Mouse (Mus musculus) adipocyte (in vitro differentiated cells): ENCODE results near the gene Slc25a22.

ENCODE experiments used
- DNase-seq: peaks from one replicate; pipeline ENCODE4 v3.0.0-alpha.2; 2016; ENCODE audit warnings: low spot score

The Slc25a22 gene

DNA sequence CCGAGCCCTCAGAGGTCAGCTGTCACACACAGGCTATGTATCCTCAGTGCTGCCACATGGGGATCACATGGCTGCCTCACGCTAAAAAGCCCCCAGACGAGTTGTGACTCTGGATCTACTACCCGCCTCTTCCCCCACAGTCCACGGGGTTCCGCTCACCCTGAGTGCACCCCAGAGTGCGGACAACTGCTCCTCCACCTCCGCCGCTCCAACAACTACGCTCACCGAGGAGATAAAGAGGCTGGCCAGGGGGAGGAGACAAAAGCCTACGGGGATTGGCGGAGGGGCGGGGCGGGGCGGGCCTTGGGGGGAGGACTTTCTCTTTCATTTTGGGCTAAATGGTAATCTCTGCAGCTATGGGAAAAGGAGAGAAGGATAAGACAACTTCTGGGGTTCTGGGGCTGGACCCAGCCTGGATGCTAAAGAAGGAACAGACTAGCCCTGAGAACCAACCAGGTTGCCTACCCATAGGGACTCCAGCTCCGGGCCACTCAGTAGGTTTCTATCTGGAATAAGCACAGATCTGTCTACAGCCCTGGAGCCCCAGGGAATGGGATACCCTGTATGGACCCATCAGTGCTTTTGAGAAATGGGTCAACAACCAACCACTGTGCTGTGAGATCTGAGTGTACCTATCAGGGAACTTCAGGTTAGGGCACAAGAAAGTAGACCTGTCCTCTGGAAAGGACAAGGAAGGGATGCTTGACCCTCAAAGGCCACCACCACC lies 2.4 kb downstream of the Slc25a22 start:
- peak; percentile 70 for DNase-seq

- no peak for DNase-seq
These were observed 3.2 kb downstream of the Slc25a22 start for GRCm38 (mm10) chr7:141434464-141434863.

DNA sequence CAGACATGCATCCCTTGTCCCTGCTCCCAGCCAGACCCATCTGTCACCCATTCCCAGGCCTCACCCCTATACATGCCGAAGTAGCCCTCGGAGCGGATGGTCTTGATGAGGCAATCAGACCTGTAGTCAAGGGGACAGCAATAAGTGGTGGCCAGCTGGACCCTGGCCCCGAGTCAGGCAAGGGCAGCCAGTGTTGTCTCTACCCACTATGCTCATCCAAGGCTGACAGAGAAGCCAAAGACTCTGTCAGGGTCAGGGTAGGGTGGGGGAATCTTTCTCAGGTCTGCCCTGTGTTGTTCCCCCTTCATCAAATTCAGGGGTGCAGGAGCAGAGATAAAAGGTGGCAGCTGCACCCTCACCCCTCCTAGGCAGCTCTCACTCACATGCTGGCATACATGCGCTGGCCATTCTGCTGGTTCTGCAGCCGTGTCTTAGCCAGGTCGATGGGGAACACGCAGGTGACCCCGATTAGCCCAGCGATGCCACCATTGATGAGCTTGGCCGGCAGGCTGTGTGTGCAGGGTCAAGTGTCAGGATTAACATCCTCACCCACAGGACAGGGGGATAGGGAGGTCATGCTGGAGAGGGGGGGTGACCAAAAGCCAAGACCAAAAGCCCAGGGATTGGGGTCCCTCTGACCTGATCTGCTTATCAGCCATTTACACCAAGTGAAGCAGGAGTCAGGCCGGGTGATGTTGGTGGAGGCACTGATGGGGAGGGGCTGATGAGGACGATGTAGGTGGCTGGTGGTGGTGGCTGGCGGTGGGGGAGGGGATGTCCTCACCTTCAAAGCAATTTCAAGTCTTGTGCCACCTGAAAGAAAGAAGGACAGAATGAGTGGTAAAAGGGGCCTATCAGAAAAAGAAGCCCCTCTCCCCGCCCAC lies 3.9 kb downstream of the Slc25a22 start:
- DNase-seq, result no peak

DNA sequence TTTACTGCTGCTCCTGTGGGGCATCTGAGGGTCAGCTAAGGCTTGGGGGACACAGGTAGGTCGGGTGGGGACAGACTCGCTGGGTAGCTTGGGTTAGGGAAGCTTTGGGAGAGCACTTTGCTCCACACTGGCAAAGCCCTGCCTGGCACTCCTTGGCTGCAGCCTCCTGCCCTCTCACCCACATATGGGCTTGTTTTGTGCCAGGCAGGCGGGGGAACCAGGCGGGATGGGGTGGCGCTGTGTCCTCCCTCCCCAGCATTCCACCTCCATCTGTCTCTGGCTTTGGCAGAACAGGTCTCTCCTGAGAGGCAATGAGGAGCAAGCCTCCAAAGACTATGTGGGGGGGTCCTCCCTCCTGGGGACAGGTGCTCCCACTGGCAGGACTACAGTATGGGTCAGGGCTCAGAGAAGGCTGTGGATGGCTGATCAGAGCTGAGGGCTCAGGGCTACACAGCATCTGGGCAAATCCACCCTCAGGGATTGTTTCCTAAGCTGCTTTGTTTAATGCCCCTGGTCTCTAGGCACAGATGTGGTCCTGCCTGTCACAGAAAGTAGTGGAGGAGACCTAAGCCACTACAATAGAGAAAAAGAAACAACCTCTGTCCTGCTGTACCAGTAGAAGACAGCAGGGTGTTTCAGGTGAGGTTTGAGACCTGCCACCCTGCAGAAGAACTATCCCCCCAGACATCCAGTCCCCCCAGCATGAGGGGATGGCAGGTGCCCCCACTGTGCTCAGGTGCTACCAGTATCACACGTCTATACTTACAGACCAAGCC lies 4.8 kb downstream of the Slc25a22 start:
- DNase-seq, result peak; percentile 73

GRCm38 (mm10) chr7:141432186-141432611 lies 5.5 kb downstream of the Slc25a22 start:
- no peak for DNase-seq

DNA sequence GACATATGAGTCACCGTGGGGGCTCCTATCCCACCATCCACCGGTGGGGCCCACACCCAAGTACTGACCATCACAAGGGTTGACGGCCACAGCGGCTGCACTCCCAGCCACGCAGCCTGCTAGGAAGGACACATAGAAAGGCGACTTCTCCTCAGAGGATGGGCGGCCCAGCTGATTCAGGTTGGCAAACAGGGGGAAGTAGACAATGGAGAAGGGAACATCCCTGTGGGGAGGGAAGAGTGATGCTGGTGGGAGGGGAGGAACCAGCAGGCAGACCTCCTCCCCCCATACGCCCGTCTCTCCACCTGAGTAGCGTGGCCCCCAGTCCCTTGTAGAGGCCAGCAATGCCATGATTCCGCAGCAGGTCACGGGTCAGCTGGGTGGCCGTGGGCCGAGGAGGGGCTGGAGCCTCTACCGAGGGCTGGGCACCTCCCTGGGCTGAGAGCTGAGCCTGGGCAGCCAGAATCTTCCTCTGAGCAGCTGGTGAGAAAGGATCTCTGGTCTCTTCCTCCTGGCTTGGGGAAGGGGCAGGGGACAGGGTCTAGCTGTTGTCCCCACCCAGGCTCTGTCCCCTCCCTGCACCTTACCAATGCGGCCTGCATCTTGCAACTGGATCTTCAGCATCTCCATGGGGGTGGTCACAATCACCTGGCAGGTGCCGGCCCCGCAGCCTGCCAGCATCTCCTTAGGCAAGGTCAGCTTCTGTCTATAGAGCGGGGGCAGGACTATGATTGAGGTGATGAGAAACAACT lies 6.1 kb downstream of the Slc25a22 start:
- DNase-seq, result no peak

DNA sequence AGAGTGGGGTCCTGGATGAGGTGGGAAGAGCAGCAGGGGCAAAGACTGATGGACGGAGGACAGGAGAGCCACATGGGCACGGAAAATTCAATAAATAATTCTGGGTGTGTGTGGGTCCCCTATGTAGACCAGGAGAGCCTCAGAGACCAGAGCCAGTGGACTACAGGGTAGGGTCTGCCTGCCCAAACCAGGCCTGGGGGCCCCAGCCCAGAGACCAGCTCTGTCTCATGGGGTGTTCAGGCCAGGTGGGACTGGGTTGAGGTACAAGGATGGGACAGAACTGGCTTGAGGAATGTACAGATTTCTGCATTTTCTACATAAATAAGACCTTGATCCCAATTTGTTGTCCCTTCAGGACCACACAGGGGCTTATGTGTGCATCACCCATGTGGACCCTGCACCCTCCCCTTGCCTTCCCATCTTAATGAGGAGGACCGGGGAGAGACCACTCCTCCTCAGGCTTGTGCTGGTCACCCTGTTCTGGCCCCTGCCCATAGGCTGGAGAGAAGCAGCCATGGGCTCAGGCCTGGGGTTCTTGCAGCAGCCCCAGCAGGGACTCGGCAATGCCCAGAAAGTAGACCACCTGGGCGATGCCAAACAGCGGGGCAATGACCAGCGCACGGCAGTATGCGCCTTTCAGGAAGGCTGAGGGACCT lies 7.0 kb downstream of the Slc25a22 start:
- no peak for DNase-seq

- DNase-seq, result no peak
These were observed 7.7 kb downstream of the Slc25a22 start for GRCm38 (mm10) chr7:141429840-141430584.

DNA sequence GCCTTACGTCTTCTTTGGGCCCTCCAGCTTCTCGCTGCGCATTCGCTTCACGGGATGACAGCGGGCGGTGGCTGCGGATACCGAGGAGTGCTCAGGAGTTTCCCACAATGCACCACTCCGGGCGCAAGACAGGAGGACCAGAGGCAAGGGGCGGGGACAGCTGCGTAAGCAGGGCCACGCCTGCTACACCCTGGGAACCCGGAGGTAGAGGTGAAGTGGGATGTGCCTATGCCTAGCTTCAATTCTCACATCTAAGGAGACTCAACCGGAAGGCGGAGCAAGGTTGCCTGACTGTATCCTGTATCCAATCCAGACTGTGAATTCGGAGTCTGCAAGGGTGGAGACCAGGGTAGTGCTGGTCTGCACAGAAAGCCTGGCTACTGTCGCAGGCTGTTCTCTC lies 8.4 kb downstream of the Slc25a22 start, which contains the start of gene Cend1:
Gene Cend1 (minus strand): TSS at position 182 of the 400 bp plus-strand sequence.
- no peak for DNase-seq

DNA sequence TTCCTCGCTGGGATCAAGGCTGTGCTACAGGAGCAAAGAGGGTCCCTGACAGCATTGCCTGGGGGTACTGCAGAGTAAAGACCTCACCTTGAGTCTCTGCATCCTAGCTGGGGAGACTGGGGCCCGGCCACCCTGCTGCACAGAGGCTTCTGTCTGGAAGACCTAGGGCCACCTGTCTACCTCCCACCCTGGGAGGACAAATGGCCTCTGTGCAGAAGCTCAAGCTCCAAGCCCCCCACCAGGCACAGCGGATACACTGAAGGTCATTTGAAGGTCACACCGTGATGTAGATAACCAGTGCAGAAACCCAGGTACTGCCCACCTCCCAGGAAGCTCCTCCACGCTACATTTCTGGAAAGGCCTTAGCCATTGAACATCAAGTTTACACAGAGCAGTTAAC lies 9.0 kb downstream of the Slc25a22 start:
- DNase-seq, result no peak

DNA sequence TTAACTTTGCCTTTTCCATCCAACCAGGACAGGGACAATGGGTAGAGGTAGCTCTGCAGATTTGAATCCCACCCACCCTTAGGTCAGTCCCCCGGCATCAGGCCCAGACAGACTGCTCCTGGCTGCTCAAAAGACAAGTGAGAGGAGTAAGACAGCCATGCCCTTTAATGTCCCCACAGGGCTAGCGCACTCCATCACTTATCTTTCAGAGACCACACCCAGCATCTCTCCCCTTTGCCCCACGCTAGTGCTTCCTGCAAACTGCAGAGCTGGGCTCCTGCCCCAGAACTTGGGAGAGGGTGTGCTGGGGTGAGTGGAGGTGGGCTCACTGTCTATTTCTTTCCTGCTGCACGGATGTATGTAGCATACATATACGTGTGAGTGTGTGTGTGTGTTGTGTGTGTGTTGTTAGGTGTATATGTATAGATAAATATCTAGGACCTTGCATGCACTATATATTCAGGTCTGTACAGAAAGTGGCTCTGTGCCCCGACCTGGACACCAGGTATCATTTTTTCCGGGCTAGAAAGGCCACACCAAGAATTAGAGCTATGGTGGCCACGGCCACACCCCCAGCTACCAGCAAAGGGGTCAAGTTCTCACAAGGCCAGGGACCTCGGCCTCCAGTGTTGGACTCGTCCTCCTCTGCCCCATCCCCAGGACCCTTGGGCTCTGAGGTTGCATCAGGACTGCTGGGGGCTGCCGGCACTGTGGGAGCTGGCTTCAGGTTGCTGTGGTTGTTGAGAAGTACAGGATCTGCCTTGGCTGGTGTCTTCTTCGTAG lies 10.6 kb downstream of the Slc25a22 start:
- no peak for DNase-seq

GRCm38 (mm10) chr7:141423811-141424210 lies 13.9 kb downstream of the Slc25a22 start:
- DNase-seq, result no peak

- no peak for DNase-seq
These were observed 17.5 kb downstream of the Slc25a22 start for GRCm38 (mm10) chr7:141420030-141420702.

DNA sequence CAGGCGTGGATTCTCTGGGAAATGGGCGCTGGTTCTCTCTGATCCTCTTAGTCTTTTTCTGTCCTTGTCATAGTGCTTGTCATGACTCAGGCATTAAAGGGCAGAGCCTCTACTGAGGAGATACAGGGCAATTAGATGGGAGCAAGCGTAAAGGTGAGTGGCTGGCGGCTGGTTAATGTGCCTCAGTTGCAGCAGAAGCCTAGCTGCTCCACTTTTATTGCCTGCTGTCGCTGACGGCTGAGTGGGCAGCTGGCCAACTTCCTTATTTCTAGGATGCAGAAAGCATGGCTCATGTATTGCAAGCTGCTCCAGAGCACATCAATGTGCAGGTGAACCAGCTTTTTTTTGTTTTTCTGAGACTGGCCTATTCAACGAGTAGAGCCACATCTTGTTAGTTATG lies 18.7 kb downstream of the Slc25a22 start:
- no peak for DNase-seq

DNA sequence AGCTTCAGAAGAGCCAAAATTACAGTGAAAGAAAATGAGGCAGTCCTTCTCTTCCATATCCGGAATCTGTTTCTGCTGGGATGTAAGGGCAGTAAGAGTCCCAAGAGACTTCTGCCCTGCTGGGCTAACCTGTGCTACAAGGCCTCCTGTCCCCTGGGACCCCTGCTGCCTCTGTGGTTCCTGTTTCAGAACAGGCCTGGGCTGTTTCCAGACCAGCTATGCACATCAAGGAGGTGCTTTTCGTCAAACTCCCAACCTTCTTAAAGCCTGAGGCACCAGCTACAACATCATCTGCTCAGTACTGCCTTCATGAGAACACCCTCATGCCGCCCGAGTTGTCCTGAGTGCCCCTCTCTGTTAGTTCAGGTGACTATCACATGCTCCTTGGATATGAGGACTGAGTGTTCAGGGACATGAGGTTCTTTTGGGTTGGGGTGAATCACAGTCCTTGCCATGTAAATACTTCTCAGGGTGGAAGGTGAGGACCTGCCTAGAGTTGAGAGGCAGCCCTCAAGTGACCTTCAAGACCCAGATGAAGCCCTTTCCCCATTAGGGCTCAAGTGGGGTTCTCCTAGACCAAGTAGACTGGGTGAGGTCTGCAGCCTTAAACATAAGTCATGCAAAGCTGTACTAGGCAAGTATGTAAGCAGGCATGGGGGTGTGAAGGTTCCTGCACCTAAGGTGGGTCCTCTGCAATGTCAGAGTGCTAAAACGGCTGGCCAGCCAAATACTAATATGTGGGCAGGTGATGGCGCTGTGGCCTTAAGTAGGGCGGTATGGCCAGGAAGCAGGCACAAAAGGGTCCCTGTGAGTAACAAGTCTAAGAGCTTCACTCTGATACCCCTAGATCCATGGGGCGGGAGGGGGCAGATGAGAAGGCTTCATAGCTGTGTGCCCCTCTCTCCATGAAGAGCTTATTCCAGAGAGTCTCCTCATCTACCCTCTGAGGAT lies 19.7 kb downstream of the Slc25a22 start:
- DNase-seq, result no peak

- DNase-seq, result no peak
These were observed 21.4 kb downstream of the Slc25a22 start for GRCm38 (mm10) chr7:141416144-141416841.
